Mouse (Mus musculus): ENCODE data around the gene Gm8180. TPM values are rescaled to one million over a fixed set of nuclear protein-coding genes. Genes with fewer than 3 reads are reported as not detected.
"Not testable (repeated sequence)": the region's sequence is repeated elsewhere in the genome, so short reads cannot be mapped to it uniquely, and the experiment has no call there.

Gm8180 gene
- total RNA-seq (2014; rRNA removed) (not detected in 2 replicates), polyA plus RNA-seq (2015; fragmentation: Nextera tagmentation; extraction: Ambion mirVana) (not detected in 2 replicates)

DNA sequence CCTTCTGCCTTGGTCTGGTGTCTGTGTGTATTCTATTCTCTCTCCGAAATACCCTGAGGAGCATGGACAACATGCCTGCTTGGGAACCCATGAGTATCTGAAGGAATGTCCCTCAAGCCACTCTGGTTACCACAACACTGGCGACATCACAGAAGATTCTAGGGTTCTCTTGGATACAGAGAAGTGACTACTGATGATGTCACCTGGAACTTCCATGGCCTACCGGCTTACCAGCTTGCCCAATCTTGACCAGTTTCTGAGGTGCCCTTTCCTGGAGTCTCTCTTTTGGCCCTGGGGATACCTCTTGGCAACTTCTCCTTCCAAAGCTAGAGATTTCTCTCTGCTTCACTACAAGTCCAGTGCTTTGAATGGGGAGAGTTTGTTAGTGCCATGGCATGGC, at the start of gene Gm8180:
TSS of gene Gm8180 (minus strand) at position 101 of the 400 bp plus-strand sequence.
- not testable (repeated sequence) for H3K27me3 ChIP-seq (ENCODE audit: insufficient read depth, low read length); H3K4me3 ChIP-seq (ENCODE audit: low read length); ATAC-seq; H3K4me1 ChIP-seq (ENCODE audit: insufficient read depth, low read length); H3K9ac ChIP-seq (replicated peaks; ENCODE audit: low read length); H3K9me3 ChIP-seq (ENCODE audit: low read length); DNase-seq (ENCODE audit: low spot score); H3K36me3 ChIP-seq (ENCODE audit: insufficient read depth, low read length); H3K4me2 ChIP-seq (ENCODE audit: low read depth, low read length); H3K27ac ChIP-seq
- 93% methylated on average over 3 of the region's 3 CpGs for WGBS

DNA sequence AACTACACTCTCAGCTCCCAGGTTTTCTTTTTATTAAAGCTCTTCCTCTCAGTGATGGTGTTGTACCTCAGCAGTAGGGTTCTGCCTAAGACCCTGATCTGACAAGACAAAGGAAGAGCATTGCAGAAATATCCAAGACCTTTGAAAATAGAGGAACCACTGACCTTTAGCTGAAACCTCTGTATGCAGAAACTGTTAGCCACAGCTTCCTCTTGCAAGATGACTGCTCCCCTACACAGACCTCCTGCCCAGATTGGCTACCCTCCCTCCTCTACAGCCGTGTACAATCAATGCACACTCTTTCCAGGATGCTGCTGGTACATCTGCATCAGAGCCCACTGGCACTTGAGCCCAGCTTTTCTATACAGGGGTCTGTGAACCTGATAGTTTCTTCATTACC, 45.8 kb upstream of the Gm8180 start:
- not testable (repeated sequence) for H3K9ac ChIP-seq (replicated peaks; ENCODE audit: low read length); ATAC-seq; H3K4me1 ChIP-seq (ENCODE audit: insufficient read depth, low read length); H3K27ac ChIP-seq; H3K4me2 ChIP-seq (ENCODE audit: low read depth, low read length); DNase-seq (ENCODE audit: low spot score); H3K4me3 ChIP-seq (ENCODE audit: low read length); H3K27me3 ChIP-seq (ENCODE audit: insufficient read depth, low read length); H3K9me3 ChIP-seq (ENCODE audit: low read length); H3K36me3 ChIP-seq (ENCODE audit: insufficient read depth, low read length)
- WGBS: 56% methylated on average over 1 of the region's 1 CpGs

GRCm38 (mm10) chr14:43824176-43824575, 39.6 kb upstream of the Gm8180 start:
- not testable (repeated sequence) for H3K4me2 ChIP-seq (ENCODE audit: low read depth, low read length); H3K4me3 ChIP-seq (ENCODE audit: low read length); H3K4me1 ChIP-seq (ENCODE audit: insufficient read depth, low read length); H3K36me3 ChIP-seq (ENCODE audit: insufficient read depth, low read length); H3K27ac ChIP-seq; ATAC-seq; H3K27me3 ChIP-seq (ENCODE audit: insufficient read depth, low read length); H3K9ac ChIP-seq (replicated peaks; ENCODE audit: low read length); H3K9me3 ChIP-seq (ENCODE audit: low read length); DNase-seq (ENCODE audit: low spot score)
- 86% methylated on average over 6 of the region's 6 CpGs for WGBS

DNA sequence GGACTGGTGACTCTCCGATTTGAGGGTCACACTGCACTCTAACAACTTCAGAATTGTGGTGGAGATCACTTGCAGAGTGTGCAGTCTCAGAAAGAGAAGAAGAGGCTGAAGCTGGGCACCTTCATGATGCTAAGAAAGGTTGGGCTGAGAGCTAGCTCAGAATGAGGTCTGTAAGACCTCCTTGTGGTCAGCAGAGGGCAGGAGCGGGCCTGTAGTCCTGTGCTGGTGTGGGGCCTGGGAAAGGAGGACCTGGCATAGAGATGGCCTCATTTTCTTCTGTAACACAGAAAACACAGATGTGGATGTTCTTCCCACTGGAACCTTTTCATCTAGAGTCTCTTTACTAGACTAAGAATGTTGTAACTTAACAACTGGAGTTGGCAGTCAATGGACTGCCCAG, 37.3 kb upstream of the Gm8180 start:
- H3K4me3 ChIP-seq (ENCODE audit: low read length); H3K9me3 ChIP-seq (ENCODE audit: low read length); ATAC-seq; H3K4me2 ChIP-seq (ENCODE audit: low read depth, low read length); H3K27ac ChIP-seq; DNase-seq (ENCODE audit: low spot score); H3K27me3 ChIP-seq (ENCODE audit: insufficient read depth, low read length); H3K4me1 ChIP-seq (ENCODE audit: insufficient read depth, low read length); H3K36me3 ChIP-seq (ENCODE audit: insufficient read depth, low read length); H3K9ac ChIP-seq (replicated peaks; ENCODE audit: low read length): not testable (repeated sequence)
- WGBS: 73% methylated on average over 1 of the region's 2 CpGs

DNA sequence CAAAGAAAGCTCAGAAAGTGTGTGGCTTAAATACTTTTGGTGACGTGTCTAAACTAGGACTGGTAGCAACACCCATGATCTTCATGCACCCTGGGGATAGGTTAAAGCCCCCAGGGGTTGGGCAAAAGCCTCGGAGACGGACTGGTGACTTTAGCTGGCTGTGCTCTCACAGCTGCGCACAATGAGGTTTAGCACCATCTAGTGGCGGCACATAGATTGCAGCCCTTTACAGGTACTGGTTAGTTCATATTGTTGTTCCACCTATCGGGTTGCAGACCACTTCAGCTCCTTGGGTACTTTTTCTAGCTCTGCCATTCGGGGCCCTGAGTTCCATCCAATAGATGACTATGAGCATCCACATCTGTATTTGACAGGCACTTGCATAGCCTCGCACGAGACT, 27.9 kb upstream of the Gm8180 start:
- ATAC-seq; H3K27ac ChIP-seq; H3K4me2 ChIP-seq (ENCODE audit: low read depth, low read length); H3K4me3 ChIP-seq (ENCODE audit: low read length); H3K27me3 ChIP-seq (ENCODE audit: insufficient read depth, low read length); H3K4me1 ChIP-seq (ENCODE audit: insufficient read depth, low read length); H3K9ac ChIP-seq (replicated peaks; ENCODE audit: low read length); H3K9me3 ChIP-seq (ENCODE audit: low read length); H3K36me3 ChIP-seq (ENCODE audit: insufficient read depth, low read length): not testable (repeated sequence)
- DNase-seq (ENCODE audit: low spot score): peak; percentile 28
- WGBS: 61% methylated on average over 8 of the region's 9 CpGs
- TF ChIP-seq CTCF (IDR thresholded peaks at IDR 0.05; ENCODE audit: low read depth): peak; percentile 60

- not testable (repeated sequence) for H3K36me3 ChIP-seq (ENCODE audit: insufficient read depth, low read length); H3K9me3 ChIP-seq (ENCODE audit: low read length); H3K4me2 ChIP-seq (ENCODE audit: low read depth, low read length); DNase-seq (ENCODE audit: low spot score); H3K4me1 ChIP-seq (ENCODE audit: insufficient read depth, low read length); ATAC-seq; H3K27ac ChIP-seq; H3K9ac ChIP-seq (replicated peaks; ENCODE audit: low read length); H3K4me3 ChIP-seq (ENCODE audit: low read length); H3K27me3 ChIP-seq (ENCODE audit: insufficient read depth, low read length)
- WGBS: 76% methylated on average over 4 of the region's 4 CpGs
Observed at GRCm38 (mm10) chr14:43808142-43808541, 23.6 kb upstream of the Gm8180 start.

DNA sequence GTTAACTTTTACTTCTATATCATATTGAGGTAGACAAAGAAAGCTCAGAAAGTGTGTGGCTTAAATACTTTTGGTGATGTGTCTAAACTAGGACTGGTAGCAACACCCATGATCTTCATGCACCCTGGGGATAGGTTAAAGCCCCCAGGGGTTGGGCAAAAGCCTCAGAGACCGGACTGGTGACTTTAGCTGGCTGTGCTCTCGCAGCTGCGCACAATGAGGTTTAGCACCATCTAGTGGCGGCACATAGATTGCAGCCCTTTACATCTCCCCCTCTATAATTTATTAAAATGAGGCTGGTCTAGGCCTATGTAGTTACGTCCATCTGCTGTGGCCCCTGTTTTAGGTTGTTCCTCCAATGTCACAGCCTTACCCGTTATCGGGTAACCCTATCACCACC, 19.9 kb upstream of the Gm8180 start:
- H3K4me1 ChIP-seq (ENCODE audit: insufficient read depth, low read length); H3K9me3 ChIP-seq (ENCODE audit: low read length); H3K27ac ChIP-seq; H3K36me3 ChIP-seq (ENCODE audit: insufficient read depth, low read length); ATAC-seq; H3K9ac ChIP-seq (replicated peaks; ENCODE audit: low read length); DNase-seq (ENCODE audit: low spot score); H3K4me2 ChIP-seq (ENCODE audit: low read depth, low read length); H3K4me3 ChIP-seq (ENCODE audit: low read length); H3K27me3 ChIP-seq (ENCODE audit: insufficient read depth, low read length): not testable (repeated sequence)
- WGBS: 18% methylated on average over 7 of the region's 7 CpGs
- peak; percentile 45 for TF ChIP-seq CTCF (IDR thresholded peaks at IDR 0.05; ENCODE audit: low read depth)

GRCm38 (mm10) chr14:43796905-43797470, 12.4 kb upstream of the Gm8180 start:
- not testable (repeated sequence) for H3K4me1 ChIP-seq (ENCODE audit: insufficient read depth, low read length); H3K9ac ChIP-seq (replicated peaks; ENCODE audit: low read length); H3K36me3 ChIP-seq (ENCODE audit: insufficient read depth, low read length); H3K9me3 ChIP-seq (ENCODE audit: low read length); H3K27me3 ChIP-seq (ENCODE audit: insufficient read depth, low read length); H3K27ac ChIP-seq
- 10% methylated on average over 22 of the region's 23 CpGs for WGBS
- peak; percentile 8 for DNase-seq (ENCODE audit: low spot score)
- peak overlapping the region; percentile 18 for H3K4me3 ChIP-seq (ENCODE audit: low read length)
- peak overlapping the region; percentile 45 for H3K4me2 ChIP-seq (ENCODE audit: low read depth, low read length)
- peak; percentile 87 for ATAC-seq
